Mouse (Mus musculus): ENCODE data around the gene Cbl. TPM values are rescaled to one million over a fixed set of nuclear protein-coding genes. Genes with fewer than 3 reads are reported as not detected.

The Cbl gene
- total RNA-seq, 4 experiments from 2014 or later: 14.8 to 18.9 (median 17.4) TPM

GRCm38 (mm10) chr9:44182260-44182659 is 51.6 kb downstream of the Cbl start:
- DNase-seq (ENCODE audit: low spot score): peak; percentile 26

- DNase-seq (ENCODE audit: low spot score): no peak
Measured at GRCm38 (mm10) chr9:44181537-44181936, 52.3 kb downstream of the Cbl start.

- DNase-seq (ENCODE audit: low spot score): no peak
Measured at GRCm38 (mm10) chr9:44178811-44179210, 55.0 kb downstream of the Cbl start.

GRCm38 (mm10) chr9:44178389-44178788 is 55.5 kb downstream of the Cbl start:
- DNase-seq (ENCODE audit: low spot score): no peak

GRCm38 (mm10) chr9:44177405-44177804 is 56.4 kb downstream of the Cbl start:
- no peak for DNase-seq (ENCODE audit: low spot score)

- DNase-seq (ENCODE audit: low spot score): no peak
Measured at GRCm38 (mm10) chr9:44175957-44176356, 57.9 kb downstream of the Cbl start.

- peak; percentile 50 for DNase-seq (ENCODE audit: low spot score)
Measured at GRCm38 (mm10) chr9:44175556-44175955, 58.3 kb downstream of the Cbl start.

GRCm38 (mm10) chr9:44170691-44171151 is 63.1 kb downstream of the Cbl start:
- peak; percentile 26 for DNase-seq (ENCODE audit: low spot score)

GRCm38 (mm10) chr9:44168931-44169330 is 64.9 kb downstream of the Cbl start:
- no peak for DNase-seq (ENCODE audit: low spot score)

- no peak for DNase-seq (ENCODE audit: low spot score)
Measured at GRCm38 (mm10) chr9:44159886-44160285, 74.0 kb downstream of the Cbl start.

- DNase-seq (ENCODE audit: low spot score): no peak
Measured at GRCm38 (mm10) chr9:44147290-44147689, 86.6 kb downstream of the Cbl start.

- no peak for DNase-seq (ENCODE audit: low spot score)
Measured at GRCm38 (mm10) chr9:44144718-44145060, 89.2 kb downstream of the Cbl start.

GRCm38 (mm10) chr9:44144023-44144717 is 89.7 kb downstream of the Cbl start:
- no peak for DNase-seq (ENCODE audit: low spot score)

- no peak for DNase-seq (ENCODE audit: low spot score)
Measured at GRCm38 (mm10) chr9:44143421-44143820, 90.4 kb downstream of the Cbl start.

- DNase-seq (ENCODE audit: low spot score): no peak
Measured at GRCm38 (mm10) chr9:44141951-44142350, 91.9 kb downstream of the Cbl start.

GRCm38 (mm10) chr9:44137846-44138245 is 96.0 kb downstream of the Cbl start:
- no peak for DNase-seq (ENCODE audit: low spot score)

- DNase-seq (ENCODE audit: low spot score): no peak
Measured at GRCm38 (mm10) chr9:44135731-44136411, 98.0 kb downstream of the Cbl start.

- DNase-seq (ENCODE audit: low spot score): peak; percentile 45
Measured at GRCm38 (mm10) chr9:44134851-44135730, 98.8 kb downstream of the Cbl start.

GRCm38 (mm10) chr9:44134101-44134850 is 99.6 kb downstream of the Cbl start, which contains the start of gene Mcam:
Gene Mcam (plus strand): TSS chr9:44134469.
- DNase-seq (ENCODE audit: low spot score): peak; percentile 40

GRCm38 (mm10) chr9:44133287-44133686 is 100.6 kb downstream of the Cbl start:
- DNase-seq (ENCODE audit: low spot score): no peak

- no peak for DNase-seq (ENCODE audit: low spot score)
Measured at GRCm38 (mm10) chr9:44132200-44132599, 101.6 kb downstream of the Cbl start.

- no peak for DNase-seq (ENCODE audit: low spot score)
Measured at GRCm38 (mm10) chr9:44131276-44131590, 102.6 kb downstream of the Cbl start.
